Mouse (Mus musculus) cerebellum, adult 18-20 months (tissue): ENCODE measurements at regions not wholly inside any gene's neighbourhood (a gene's known extent, or its start where the extent isn't known, plus 50 kb on each side); places are given as distances from the start of the nearest gene placed in this dataset.

Experiments used
- DNase-seq, 2 experiments: peaks; one replicate each; pipeline ENCODE4 v3.0.0; 2021

DNA sequence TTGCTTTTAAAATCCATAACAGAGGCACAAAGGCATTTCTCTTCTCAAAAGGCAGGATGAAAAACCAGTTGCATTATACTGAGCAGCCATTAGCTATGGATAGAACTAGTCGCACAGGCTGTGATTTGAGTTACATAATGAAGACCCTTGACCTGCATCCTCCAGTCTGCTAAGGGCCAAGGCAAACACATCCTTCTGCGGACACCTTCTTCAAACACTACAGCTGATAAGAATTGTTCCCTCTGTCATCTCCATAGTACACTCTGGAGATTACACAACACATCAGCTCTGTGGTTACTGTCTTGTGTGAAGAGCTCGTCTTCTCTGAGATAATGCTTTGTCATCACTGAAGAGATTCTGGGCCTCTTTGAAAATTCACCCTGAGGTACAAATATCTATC lies 307.3 kb upstream of the Clint1 start:
- DNase-seq = no peak

DNA sequence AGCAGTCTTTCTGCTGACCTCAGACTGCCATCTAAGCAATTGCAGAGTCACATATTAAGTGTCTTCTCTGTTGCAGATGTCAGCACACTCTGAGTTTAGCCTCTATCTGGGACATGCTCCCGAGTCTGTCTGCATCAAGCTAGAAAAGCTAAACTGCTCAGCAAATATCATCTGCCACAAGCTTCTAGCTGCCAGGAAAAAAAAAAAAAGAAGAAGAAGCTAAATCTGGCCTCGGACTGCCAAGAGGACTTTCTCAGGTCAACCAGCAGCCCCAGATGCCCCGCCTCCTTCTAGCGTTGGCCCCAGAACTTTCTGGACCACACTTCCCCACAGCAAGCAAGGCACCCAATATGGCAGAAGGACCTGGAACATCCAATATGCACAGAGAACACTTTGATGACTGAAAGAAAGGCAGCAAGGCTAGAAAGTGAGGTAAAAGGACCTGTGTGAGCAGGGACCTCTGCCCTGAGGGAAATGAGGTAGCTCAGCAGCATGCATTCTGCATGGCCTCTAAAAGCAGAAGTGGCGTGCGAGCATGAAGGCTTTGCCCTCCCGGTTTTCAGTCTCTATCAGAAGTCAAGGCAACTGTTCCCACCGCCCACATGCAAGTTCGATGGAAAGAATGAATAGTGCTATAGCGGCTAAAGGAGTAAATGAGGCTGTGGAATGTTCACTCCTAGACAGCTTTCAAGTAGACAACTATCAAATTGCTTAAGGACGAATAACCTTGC lies 305.8 kb upstream of the Clint1 start:
- DNase-seq = no peak

DNA sequence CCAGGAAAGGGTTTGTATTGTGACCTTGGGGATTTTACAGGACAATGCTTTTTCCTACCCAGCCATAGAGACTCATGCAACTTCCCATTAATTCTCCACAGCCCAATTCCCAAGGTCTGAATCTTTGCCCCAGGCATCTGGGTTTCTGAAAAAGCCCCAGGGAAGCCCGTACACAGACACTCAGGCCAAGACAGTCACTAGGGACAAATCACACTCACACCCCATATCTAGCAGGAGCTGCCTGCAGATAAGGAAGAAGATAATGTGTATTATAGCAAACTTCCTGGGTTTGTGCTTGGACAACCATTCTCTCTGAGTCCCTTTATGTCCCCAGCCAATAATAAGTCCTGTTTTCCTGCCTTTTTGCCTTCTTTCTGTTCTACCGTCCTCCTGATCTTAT lies 305.0 kb upstream of the Clint1 start:
- no peak for DNase-seq

DNA sequence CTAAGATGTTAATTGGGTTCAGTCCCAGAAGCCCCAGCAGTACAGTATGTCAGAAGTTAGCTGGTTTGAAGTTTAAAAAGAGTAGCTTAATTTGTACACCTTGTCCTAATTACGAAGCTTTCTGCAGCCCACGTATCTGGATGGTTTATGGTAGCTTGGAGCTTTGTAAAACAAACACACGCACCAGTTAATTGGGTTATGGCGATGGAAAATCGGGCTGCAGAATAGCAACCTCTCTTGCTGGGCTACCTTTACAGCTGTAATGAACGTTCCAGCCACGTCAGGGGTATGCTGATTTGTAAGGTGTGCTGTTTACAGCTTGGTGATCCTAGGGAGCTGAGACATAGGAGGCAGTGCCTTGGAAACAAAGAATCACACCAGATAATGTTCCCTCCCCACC lies 301.5 kb upstream of the Clint1 start:
- DNase-seq = no peak

DNA sequence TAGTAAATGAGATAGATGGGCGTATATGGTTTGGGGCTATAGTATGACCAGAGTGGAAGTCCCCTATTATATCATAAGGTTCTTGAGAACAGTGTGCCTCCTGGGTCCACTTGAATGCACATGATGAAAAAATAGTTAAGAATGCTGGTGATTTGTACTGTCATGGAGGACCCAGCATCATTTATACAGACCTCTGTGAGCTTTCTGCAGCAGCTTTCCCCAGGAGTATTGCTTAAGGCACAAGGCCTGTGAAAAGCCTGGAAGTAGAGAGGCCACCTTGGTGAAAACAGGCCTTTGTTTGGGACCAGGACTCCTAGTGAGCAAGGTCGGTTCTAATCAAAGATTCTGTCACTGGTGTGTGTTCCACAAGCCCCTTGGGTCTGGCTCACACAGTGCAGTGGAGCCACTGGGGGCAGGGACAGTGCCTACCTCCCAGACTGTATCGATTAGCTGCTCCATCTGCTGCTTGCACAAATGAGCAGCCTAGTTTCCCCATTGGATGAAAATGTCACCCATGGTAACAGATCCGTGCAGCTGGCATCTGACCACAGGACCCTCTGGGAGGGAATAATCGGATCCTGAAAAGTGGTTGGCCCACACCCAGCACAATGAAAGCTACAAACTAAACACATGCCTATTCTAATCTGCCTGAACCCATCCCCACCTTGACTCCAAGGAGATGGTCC lies 274.2 kb upstream of the Clint1 start:
- DNase-seq = no peak

DNA sequence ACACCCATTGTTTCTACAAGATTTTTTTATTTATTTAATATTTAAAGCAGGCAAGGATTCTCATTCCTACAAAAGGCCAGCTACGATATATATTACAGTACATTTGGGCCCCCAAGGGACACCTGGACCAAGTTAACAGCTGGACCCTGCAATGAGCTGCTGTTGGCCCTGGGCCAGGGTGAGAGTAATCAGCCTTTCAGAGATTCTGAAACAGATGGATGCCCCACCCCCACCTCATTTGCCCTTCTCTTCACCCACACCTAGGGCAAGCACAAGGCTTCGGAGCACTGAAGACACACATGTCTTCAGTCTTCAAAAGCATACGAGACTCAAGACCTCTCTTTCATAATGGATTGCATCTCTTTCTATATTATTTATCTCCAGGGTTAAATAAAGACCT lies 259.5 kb upstream of the Clint1 start:
- no peak for DNase-seq

DNA sequence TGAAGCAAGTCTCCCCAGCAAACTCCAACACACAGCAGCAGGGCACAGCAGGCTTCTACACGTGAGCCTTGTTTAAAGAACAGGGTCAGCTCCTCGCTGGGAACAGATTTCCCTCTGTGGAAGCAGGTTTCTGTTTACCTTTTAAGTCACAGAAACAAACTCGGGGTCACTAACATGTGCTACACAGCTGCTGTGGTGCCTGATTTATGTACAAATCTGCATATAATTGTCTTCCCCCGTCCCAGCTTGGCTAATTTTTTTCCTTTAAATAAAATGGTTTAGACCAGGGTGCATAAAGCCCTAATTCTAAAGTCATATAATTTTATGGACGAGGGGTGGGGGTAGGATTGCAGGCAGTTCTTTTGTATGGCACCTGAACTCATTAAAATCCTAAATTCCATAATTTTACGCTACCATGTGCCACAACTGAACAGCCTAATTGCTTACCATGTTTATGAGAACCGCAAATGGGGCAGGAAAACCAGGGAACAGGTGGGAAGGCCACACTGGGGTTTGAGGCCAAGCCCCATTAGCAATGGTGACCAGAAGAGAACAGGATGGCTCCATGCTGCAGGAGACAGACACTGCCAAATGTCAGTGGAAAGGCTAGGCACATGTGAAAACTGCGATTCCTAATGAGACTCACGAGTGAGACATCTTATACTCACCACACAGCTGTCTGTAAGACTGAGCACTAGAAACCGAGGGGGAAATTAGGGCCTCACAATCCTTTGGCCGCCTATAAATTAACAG lies 258.8 kb upstream of the Clint1 start:
- DNase-seq = no peak

DNA sequence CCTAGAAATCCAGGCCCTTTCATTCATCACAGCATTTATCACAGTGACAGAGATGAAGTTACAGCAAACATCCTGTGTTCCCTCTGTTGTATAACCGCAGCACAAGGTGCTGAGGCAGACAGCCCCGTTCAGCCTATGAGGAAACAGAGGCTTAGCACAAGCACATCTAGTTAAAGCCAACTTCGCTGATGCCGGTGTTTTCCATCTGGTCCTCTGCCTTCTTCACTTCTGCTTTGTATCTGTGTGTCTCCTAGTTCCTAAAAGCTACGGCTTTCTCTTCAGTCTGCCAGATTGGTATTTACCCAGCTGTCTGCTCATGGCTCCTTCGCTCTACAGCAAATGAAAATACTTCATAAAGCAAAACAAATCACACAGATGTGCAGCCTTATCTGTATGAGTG lies 256.5 kb upstream of the Clint1 start:
- no peak for DNase-seq

DNA sequence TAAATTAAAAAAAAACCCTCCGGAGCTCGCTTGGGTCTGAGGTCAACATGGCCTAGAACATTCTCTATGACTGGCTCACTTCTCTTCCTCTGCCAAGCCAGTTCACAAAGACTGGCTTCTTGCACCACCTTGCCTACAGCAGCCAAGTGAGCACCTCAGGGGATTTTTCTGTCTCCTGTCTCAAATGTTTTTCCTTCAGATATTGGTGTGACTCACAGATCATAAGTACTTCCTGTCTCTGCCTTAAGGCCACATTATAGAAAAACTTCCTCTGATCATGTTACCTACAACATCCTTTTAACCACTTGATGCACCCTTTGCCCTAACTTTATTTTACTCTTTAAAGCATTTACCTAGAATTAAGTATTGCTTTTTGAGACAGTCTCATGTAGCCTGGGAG lies 230.0 kb upstream of the Clint1 start:
- no peak for DNase-seq

DNA sequence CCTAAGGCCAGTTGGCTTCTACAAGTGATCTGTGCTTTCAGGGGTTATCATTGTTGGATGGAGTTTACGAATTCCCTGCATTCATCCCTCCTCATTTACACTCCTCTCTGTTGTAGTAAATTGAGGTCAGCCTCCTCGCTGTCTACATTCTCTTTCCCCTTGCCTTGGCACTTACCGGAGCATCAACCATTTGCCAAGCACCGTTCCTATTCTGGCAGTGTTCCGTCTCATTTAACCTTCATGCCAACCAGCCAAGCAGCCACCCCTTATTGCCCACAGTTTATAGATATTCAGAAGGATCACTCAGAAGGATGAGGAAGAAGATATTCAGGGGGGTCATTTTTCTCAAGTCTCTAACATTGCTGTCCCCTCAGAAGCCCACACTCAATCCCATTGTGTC lies 229.2 kb upstream of the Clint1 start:
- DNase-seq = no peak

DNA sequence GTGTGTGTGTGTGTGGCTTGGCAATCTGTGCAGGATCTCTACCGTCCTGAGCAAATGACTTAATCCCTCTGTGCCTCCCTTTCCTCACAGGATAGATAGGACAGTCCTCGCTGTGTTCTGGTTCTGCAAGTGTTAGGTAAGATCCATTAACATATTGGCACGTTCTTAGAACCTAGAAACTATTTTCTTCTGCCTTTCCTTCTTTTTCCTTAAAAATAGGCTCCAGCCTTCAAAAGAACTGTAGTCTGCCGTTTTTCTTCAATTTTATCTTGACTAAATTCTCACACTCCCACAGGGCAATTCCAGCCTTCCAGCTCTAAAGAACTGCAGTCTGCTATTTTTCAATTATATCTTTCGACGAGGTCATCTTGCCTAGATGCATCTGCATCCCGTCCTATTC lies 227.6 kb upstream of the Clint1 start:
- no peak for DNase-seq

DNA sequence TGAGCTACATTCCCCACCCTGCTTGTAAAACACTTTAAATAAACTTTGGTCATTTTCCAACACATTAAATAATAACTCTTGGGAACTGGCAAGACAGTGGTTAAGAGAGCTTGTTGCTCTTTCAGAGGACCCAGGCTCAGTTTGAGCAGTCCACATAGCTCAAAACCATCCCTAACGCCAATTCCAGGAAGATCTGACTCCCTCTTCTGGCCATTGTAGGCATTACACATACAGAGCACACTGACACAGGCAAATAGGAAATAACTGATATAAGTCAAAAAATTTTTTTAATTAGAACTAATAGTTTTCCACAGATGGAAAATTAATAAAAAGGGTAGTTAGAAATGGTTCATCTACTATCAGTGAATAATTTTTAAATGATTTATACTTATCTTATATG lies 222.6 kb upstream of the Clint1 start:
- DNase-seq = peak in 1 of 2 experiments; percentile 10

DNA sequence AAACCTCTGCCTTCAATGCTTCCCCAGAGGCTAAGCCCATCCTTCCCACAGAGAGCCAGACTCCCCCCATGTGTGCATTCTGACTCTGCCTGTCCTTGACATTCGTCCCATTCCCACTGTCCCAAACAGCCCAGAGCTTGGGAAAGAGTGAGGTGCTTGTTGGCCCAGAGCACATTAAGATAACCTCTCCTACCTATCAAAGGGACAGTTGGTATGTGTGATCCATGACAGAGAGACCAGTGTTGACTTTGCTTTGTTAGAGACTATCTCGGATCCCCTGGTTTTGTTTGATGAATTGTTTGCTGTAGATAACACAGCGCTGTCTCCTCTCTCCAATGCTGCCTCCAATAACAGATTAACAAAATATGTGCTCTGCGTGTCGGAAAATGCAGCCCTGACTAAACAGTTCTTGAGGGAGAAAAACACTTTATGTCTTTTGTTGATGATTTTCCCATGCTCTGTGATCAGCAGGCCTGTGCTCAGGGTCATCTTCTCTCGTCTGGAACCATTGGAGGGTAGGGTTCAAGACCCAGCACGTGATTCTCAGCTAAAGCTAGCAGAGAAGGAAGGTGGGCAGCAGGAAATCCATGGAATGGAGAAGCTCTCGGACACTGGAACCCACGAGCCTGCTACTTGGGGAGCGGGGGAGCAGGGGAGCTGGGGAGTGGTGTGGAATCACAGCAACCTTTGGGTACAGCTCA lies 217.2 kb upstream of the Clint1 start:
- no peak for DNase-seq

DNA sequence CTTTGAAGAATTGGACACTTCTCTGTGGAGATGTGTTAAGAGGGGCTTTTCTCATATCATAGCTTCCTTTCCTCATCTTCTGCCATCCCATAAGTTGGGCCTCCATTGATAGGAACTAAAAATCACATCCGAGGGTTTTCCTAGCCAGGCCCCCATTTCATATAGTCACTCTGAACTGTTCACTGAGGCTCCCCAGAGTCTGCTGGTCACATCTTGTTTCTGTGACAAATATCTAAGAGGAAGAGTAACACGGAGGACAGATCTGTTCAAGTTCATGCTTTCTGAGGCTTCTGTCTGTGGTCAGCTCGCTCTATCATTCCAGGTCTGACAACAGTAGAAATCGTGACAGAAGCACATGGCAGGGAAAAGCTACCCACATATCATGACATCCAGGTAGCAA lies 216.0 kb upstream of the Clint1 start:
- no peak for DNase-seq

DNA sequence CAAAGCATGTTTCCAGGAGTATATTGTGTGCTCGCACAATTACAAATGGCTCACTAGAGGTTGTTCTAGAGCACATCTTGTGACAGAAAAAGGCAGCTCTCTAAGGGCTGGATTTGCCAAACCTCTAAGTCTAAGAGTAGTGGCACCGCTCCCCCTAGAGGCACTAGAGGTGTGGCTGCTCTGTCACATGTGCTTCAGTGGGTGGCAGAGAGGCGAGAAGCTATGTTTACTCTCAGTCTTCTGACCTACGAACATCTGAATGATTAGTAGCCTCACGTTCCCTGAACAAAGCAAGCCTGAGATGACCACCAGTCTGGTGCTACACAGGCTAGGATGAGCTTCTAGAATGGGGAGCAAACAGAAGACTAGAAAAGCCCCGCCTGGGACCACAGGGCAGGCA lies 212.6 kb upstream of the Clint1 start:
- DNase-seq = no peak

DNA sequence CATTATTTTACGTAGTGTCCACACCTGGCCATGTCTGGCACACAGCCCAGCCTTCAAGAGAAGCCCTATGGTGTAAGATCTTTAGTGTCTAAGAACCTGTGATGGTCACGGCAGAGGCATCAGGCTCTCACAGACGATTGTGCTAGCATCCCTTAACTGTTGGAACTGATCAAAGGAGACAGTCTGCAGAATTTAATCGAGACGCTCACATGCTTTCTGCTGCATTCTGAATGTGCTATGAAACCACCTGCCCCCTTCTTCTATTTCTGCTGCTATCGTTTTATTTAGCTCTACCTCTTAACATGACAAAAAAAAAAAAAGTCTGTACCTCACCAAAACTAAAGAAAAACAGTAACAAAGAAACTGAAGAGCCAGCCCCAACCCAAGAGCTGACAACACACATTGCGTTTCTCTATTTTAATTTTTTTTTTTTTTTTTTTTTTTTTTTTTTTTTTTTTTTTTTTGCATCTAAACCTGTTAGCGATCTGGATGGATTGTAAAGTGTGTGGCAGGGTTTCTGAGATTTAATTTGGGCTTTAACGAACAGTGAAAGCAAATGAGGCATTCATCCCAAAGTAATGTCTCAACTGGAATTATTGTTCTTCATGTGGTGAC lies 209.6 kb upstream of the Clint1 start:
- no peak for DNase-seq

DNA sequence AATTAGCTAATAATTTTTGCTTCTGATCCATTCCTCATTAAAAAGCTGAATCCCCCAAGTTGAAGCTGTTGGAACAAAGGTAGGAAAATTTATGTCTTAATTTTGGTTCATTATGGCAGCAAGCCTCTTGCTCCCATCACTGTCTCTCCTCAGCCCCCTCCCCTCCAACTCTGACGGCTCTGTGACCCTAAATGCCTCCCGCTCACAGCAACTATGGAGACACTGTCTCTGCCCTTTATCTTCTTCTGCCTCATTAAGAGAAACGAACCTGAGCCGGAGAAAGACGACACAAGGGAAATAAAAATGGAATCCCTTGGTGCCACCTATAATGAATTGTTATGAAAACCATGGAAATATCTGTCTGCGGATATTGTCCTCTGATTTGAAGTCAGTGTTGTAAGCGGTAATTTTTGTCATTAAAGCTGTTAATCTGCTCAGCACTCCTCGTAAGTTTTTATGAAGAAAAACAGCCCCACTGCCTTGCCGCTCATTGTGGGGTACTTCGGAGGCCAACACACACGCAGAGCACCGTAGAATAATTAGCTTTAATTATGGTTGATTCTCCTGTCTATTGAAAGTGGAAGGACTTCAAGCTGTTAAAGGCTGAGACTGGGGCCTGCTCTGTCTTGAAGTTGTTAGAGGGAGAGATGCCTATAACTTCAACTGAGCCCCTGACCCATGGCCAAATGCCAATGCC lies 208.1 kb upstream of the Clint1 start:
- no peak for DNase-seq

DNA sequence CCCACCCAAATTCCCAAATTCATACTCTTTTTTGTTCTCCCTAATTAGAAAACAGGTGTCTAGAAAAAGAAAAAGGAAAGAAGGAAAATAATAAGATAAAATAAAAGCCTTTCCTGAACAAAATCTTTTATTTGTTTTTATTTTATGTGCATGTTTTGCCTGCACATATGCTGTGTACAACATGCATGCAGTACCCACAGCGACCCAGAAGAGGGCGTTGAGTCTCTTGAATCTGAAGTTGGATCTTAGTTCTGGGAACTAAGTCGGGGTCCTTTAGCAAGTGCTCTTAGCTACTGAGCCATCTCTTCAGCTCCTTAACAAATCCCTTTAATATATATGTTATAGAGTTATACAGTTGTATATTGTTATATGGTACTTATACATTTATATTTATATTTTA lies 206.0 kb upstream of the Clint1 start:
- DNase-seq = no peak

DNA sequence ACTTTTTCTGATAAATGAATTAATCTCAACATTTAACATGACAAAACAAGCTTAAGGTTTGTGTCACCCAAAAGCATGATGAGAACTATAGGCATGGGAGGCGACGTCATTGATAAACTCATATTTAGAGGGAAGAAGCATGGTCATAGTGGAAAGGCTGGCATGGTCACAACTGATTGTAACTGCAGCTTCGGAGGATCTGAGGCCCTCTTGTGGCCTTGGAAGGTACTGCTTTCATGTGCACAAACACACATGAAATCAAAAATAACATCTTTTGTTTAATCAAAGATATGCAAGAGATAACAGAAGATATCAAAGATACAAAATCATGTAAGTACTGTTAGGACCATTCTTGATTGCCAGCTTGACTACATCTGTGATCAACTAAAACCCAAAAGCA lies 204.0 kb upstream of the Clint1 start:
- peak in 1 of 2 experiments; percentile 5 for DNase-seq

DNA sequence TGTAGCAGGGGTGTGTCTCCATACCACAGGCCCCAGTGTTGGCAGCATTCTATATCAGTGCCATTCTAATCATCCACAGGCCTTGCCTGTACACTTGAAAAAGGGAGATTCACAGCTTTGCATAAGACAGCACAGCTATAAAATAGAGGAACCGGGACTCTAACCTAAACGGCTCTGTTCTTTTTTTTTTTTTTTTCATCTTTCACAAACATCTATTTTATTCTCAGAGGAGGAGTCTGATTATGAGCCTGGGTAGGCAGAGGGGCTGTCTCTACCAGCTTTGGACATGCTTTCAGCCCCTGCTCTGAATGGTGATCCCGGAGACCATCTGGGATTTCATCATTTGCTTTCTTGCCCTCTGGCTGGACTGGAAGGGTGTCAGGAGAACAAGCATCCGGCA lies 195.6 kb upstream of the Clint1 start:
- no peak for DNase-seq

DNA sequence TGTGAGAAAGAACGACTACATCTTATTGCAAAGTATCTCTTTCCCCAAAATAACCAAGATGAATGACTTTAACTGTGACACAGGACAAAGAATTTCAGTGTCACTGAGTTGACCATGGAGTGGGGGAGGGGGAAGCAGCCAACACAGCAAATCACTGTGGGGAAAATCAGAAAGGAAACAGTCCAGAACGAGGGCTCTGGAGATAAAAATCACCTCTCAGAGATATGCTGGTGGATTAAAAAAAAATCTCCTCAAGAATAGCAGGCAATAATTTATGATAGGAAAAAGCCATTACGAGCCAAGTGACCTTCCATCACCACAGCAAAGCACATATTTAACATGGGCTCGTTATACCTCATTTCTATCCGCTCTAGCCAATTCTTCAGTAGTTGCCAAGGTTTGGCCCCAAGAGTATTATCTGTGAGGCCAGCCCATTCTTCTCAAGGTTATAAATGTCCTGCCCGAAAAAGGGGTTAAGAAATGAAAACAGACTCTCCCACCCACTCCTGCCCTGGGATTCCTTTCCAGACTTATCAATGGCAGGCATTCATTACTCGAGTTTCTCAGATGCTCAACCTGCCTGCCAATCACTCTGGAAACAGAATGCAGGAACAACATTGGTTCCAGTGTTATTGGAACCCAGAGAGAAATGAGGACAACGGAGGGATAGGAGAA lies 181.6 kb upstream of the Clint1 start:
- DNase-seq = no peak
